ENCODE assay signal across 8 mouse cellular contexts in the genomic region with DNA sequence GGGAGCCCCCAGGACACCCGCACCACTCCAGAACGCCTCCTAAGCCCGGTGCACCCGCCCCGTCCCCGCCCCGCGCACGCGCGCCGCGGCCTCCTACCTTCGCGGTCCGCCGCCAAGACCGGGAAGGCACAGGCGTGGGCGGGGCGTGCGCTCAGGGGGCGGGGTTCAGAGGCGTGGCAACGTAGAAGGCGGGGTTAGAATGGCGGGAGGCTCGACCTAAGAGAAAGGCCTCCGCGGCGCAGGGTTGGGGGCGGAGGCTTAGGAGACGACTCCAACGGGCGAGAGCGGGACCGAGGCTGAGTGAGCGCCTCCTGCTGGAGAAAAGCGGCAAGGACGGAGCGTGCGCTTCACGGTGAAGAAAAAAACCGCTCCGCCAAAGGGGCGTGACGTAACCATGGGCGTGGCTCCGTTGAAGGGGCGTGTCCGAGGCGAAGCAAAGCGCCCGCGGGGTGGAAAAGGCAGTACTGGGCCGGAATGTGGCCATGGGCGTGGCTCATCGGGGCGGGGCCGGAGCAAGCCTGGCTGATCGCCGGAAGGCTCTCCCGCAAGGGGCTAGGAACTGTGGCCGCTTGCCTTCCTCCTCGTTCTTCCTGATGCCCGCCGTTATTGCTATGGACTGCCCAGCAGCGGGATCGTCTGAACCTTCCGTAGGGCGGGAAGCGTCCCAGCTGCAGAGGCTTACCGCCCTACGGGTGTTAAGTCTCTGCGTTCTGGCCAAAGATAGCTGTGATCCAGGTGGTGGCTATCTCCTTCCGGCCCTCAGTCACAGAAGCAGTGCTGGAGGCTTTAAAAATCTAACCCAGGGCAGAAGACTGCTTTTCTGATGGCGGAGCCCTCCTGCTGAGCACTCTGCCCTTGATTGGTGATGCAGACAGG. TPM values are rescaled to one million over a fixed set of nuclear protein-coding genes. Genes with fewer than 3 reads are reported as not detected.
DNase-seq lines count a peak whose midpoint lies in the region; ATAC-seq and TF ChIP-seq lines count a peak whose summit lies in the region.

Gene Crocc (minus strand): TSS at position 125 of the 876 bp plus-strand sequence.

- peak; percentile 79; the same call in 1 of the 2 replicates for TF ChIP-seq POLR2A in bone marrow, adult 2 months (IDR thresholded peaks at IDR 0.05; ENCODE audit: borderline replicate concordance, control insufficient read depth, low read depth, low read length)
- TF ChIP-seq POLR2A in limb, embryonic 14.5 days (IDR thresholded peaks at IDR 0.05; ENCODE audit: borderline replicate concordance, extremely low read depth, insufficient read depth, insufficient read length), result peak; percentile 91; the same call in 1 of the 2 replicates

- H3K27me3 ChIP-seq in embryonic facial prominence, embryonic 15.5 days, result no peaks in the 10 kb centered on the region
- H3K27me3 ChIP-seq in limb, embryonic 14.5 days (ENCODE audit: control insufficient read depth, insufficient read depth, low read length), result no peaks in the 10 kb centered on the region
- no peaks in the 10 kb centered on the region for H3K27me3 ChIP-seq in midbrain, postnatal 0 days (ENCODE audit: insufficient read depth, low read length)

- H3K4me3 ChIP-seq in bone marrow, adult 2 months (replicated peaks; ENCODE audit: control insufficient read depth, low read depth, low read length), result peak within 1 kb of the TSS; percentile 77
- peak within 1 kb of the TSS; percentile 71 for H3K4me3 ChIP-seq in embryonic facial prominence, embryonic 15.5 days (replicated peaks)
- peak within 1 kb of the TSS; percentile 73 for H3K4me3 ChIP-seq in limb, embryonic 14.5 days (replicated peaks; ENCODE audit: low read length)
- H3K4me3 ChIP-seq in midbrain, postnatal 0 days (ENCODE audit: low read depth, low read length), result peak within 1 kb of the TSS; percentile 54

- H3K9me3 ChIP-seq in embryonic facial prominence, embryonic 15.5 days (replicated peaks), result no peaks in the 10 kb centered on the region
- no peaks in the 10 kb centered on the region for H3K9me3 ChIP-seq in limb, embryonic 14.5 days (ENCODE audit: control insufficient read depth, low read length)
- H3K9me3 ChIP-seq in midbrain, postnatal 0 days (ENCODE audit: low read length), result no peaks in the 10 kb centered on the region

- under 1% methylated on average over 77 of the region's 77 CpGs for WGBS in bone marrow, adult 2 months
- WGBS in embryonic facial prominence, embryonic 15.5 days, result under 1% methylated on average over 77 of the region's 77 CpGs
- under 1% methylated on average over 66 of the region's 77 CpGs for WGBS in limb, embryonic 14.5 days
- under 1% methylated on average over 62 of the region's 77 CpGs for WGBS in midbrain, postnatal 0 days

- DNase-seq in 416B (ENCODE audit: low read depth), result peak; percentile 99
- peak; percentile 98 for DNase-seq in heart, adult 8-10 months (ENCODE audit: low spot score)
- DNase-seq in kidney, adult 9 months, result peak; percentile 99
- peak; percentile 99 for DNase-seq in limb, embryonic 14.5 days (ENCODE audit: low spot score)
- DNase-seq in midbrain, postnatal 0 days (ENCODE audit: low spot score), result peak; percentile 99
- DNase-seq in spleen, postnatal 14 days (ENCODE audit: low spot score in 2 of 2), result peak; percentile 100

- peak within 1 kb of the TSS; percentile 85 for H3K27ac ChIP-seq in bone marrow, adult 2 months (ENCODE audit: control insufficient read depth, insufficient read depth, low read depth, low read length, poor library complexity)
- H3K27ac ChIP-seq in embryonic facial prominence, embryonic 15.5 days (replicated peaks), result peak within 1 kb of the TSS; percentile 93
- peak within 1 kb of the TSS; percentile 85 for H3K27ac ChIP-seq in limb, embryonic 14.5 days (replicated peaks; ENCODE audit: low read depth, low read length)
- H3K27ac ChIP-seq in midbrain, postnatal 0 days (ENCODE audit: low read depth, low read length), result peak within 1 kb of the TSS; percentile 89

- H3K9ac ChIP-seq in embryonic facial prominence, embryonic 15.5 days, result peak within 1 kb of the TSS; percentile 83
- H3K9ac ChIP-seq in limb, embryonic 14.5 days (ENCODE audit: low read depth, low read length, severe bottlenecking), result peak within 1 kb of the TSS; percentile 77
- H3K9ac ChIP-seq in midbrain, postnatal 0 days (replicated peaks; ENCODE audit: low read length, poor library complexity, severe bottlenecking), result peak within 1 kb of the TSS; percentile 81

- peaks cover 16% of the 10 kb centered on the region for H3K36me3 ChIP-seq in embryonic facial prominence, embryonic 15.5 days
- peaks cover 17% of the 10 kb centered on the region for H3K36me3 ChIP-seq in limb, embryonic 14.5 days (ENCODE audit: control insufficient read depth, insufficient read depth, low read length)
- H3K36me3 ChIP-seq in midbrain, postnatal 0 days (ENCODE audit: insufficient read depth, low read length), result peaks cover 2% of the 10 kb centered on the region; the same call in 1 of the 2 replicates

- H3K4me1 ChIP-seq in bone marrow, adult 2 months (ENCODE audit: control insufficient read depth, insufficient read depth, low read length), result no peaks in the 10 kb centered on the region
- H3K4me1 ChIP-seq in embryonic facial prominence, embryonic 15.5 days, result peaks cover 22% of the 10 kb centered on the region
- H3K4me1 ChIP-seq in limb, embryonic 14.5 days (ENCODE audit: control insufficient read depth, insufficient read depth, low read length), result peaks cover 13% of the 10 kb centered on the region
- H3K4me1 ChIP-seq in midbrain, postnatal 0 days (ENCODE audit: insufficient read depth, low read length), result no peaks in the 10 kb centered on the region

- ATAC-seq in embryonic facial prominence, embryonic 15.5 days (ENCODE audit: insufficient number of reproducible peaks, low FRiP score, low TSS enrichment, low read depth), result peak; percentile 97
- ATAC-seq in limb, embryonic 14.5 days (ENCODE audit: low FRiP score, low read depth), result peak; percentile 96
- peak; percentile 95 for ATAC-seq in midbrain, postnatal 0 days (ENCODE audit: low FRiP score)

- TF ChIP-seq CTCF in bone marrow, adult 2 months (IDR thresholded peaks at IDR 0.05; ENCODE audit: control insufficient read depth, insufficient read depth, low read length), result peak; percentile 94
- TF ChIP-seq CTCF in midbrain, postnatal 0 days (IDR thresholded peaks at IDR 0.05), result peak; percentile 98

- peak within 1 kb of the TSS; percentile 70 for H3K4me2 ChIP-seq in embryonic facial prominence, embryonic 15.5 days (replicated peaks)
- peak within 1 kb of the TSS; percentile 82 for H3K4me2 ChIP-seq in limb, embryonic 14.5 days (replicated peaks; ENCODE audit: low read depth, low read length, severe bottlenecking)
- H3K4me2 ChIP-seq in midbrain, postnatal 0 days (ENCODE audit: low read depth, low read length, poor library complexity, severe bottlenecking), result peak within 1 kb of the TSS; percentile 76

RNA-seq across cellular contexts. Expression of gene Crocc, which starts in this region (rescaled TPM):
- polyA plus RNA-seq in bone marrow, adult 2 months (2011; ENCODE audit: insufficient read depth, insufficient read length, low replicate concordance, missing spikeins), result 4.6 and 9.6 TPM in 2 replicates
- polyA plus RNA-seq in embryonic facial prominence, embryonic 15.5 days (2015; fragmentation: Nextera tagmentation; extraction: Ambion mirVana), result 6.9 and 7.0 TPM in 2 replicates
- 1 to 10 TPM; 3.5 to 6.8 (median 5.3) TPM for total RNA-seq in heart, adult 8-10 months (2022)
- polyA plus RNA-seq in limb, embryonic 14.5 days (2012; rRNA removed), result 25.9 and 27.8 TPM in 2 replicates
- polyA plus RNA-seq in limb, embryonic 14.5 days (2014; fragmentation: Nextera tagmentation; extraction: Ambion mirVana), result 5.4 and 7.3 TPM in 2 replicates
- 22.0 and 33.2 TPM in 2 replicates for total RNA-seq in midbrain, postnatal 0 days (2014; rRNA removed)
- 3.2 and 4.2 TPM in 2 replicates for polyA plus RNA-seq in midbrain, postnatal 0 days (2015; fragmentation: Nextera tagmentation; extraction: Ambion mirVana)

Comparison
In these comparisons a context has a peak if more than half of its experiments do, and no peak if none do; other contexts are left out.
1. Peak in every context shown above with its lines: DNase-seq, ATAC-seq, H3K4me3 ChIP-seq and H3K27ac ChIP-seq.